Mouse (Mus musculus): ENCODE data around the gene Nat8f1.
"Not testable (repeated sequence)": the region's sequence is repeated elsewhere in the genome, so short reads cannot be mapped to it uniquely, and the experiment has no call there.

The Nat8f1 gene

DNA sequence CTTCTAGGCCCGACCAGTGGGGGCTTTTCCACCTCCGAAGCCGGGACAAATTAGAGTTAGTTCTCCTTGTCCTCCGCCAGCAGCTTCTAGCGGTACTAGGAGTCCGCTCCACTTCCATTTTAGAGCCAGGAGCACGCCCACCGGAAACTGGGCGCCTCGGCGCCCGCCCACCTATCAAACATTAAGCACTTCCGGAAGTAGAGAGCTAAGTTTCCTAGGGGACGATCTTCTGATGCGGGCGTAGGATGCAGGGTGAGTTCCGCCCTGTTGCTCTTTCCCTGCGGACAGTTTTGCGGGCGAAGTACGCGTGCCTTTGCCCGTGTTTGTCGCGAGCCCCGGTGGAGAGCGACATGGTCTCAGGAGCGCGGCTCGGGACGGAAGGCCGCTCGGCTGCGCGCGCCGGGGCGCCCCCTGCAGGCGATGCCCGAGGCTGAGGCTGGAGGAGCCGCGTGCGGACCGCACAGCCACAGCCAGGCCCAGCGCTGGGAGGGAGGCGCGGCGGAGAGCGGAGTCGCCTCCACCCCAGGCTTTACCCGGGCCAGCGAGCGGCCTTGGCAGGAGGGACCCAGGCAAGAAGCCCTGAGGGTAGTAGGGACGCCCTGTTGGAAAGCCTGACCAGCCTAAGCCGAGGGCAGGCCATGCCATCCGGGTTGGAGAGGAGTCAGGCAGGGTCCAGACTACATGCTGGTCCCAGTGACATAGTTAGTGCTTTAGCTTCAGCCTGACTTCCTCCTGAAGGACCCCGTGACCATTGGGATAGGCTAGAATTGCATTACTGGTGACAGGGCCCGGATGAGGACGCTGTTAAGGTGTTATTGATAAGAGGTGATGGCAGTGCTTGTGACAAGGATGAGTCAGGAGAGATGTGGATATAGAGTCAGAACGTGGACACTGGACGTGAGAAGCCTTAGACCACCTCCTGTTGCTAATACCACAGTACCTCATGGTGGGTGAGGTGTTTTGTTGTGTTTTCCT is at the start of gene Nat8f1:
Gene Nat8f1 (minus strand): TSS at position 149 of the 975 bp plus-strand sequence.
- peak; percentile 89 for DNase-seq

DNA sequence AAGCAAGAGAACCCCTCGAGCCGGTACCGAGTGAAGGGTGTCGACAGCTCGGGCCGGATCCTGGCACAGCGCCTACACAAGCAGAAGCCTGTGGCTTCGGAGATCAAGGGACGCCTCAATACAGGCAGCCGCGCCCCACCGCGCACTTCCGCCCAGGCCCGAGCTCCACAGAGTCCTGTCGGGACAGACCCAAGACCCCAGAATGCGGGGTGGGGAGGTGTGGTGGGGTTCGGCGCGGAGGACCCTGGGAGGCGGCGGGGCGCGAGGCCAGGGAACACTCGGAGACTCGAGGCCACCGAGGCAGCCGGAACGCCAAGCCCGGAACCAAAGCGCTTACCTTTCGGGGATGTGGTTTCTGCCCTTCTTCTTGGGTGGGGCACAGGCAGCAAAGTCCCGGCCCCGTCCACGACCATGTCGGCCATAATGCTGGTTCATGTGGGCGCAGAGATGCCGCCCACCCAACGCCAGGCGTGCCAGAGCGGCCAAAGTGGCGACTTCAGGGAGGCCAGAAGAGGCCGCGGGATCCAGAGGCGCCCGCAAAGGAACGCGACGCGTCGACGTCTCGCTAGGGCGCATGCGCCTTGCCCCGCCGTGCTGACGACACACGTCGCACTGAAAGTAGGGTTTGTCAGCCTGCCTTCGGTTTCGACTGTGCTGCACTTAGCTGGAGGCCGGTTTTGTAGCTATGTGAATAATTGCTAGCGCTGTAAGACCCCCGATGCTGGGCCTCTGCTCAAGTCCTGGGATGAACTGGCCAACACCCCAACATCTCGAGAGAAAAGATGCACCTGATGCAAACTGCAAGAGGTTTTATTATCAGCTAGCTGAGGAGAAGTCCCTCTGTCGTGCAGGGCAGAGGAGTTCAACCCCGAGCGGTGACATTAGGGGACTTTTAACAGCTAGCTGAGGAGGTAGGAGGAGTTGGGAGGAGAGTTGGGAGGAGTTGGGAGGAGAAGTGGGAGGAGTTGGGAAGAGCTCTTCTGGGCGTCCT is 45.9 kb upstream of the Nat8f1 start, which contains the start of gene Dusp11:
Gene Dusp11 (minus strand): TSS at position 567 of the 991 bp plus-strand sequence.
- DNase-seq, result peak; percentile 92

DNA sequence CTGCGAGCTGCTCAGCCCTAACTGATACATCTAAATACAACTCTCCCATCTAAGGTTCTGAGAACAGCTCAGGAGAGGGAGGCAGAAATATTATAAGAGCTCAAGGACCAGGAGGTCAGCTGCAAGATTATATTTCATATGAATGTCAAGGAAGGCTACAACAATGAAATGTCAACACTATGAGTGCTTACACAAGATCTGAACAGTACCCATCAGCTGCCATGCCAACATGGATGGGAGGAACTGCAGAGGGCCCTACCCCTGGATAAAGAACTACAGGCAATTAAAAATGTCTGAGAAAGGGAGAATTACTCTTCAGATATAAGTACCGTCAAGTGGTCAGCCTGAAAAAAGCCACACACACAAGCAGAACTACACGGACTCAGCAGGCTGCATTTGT is 42.1 kb upstream of the Nat8f1 start:
- DNase-seq, result no peak

DNA sequence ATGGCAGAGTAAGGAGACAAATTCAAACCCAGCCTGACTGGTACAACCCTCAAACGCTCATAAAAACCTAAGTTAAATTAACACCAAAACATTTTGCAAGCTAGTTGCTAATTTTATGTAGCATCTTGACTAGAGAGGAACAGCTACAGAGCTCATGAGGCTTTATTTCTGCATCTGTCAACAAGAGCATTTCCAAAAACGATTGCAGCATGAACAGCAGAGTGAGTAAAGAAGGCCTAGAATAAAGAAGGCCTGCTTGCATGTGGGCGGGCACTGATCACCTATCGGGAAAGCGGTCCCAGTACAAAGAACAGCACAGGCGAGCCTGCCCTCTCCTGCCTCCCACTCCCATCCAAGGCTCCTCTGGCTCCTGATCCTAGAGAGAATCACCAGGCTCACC is 33.1 kb upstream of the Nat8f1 start:
- no peak for DNase-seq

DNA sequence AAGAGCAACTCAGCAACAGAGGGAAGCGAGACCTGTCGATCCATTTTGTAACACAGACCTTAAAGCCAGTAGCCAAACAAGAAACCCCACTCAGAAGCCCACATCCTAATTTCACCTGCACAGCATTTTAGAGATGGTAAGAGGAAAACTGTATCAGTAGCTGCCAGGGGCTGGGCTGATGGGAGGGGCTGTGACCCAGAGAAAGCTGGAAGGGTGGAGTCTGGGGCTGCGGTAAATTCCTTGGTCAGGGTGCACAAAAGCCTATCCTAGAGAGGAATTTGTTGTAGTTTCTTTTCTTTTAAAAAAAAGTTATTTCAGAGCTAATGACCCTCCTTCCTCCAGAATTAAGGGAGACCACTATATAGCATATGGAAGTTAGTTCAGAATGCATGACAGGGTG is 27.0 kb upstream of the Nat8f1 start:
- DNase-seq, result no peak

DNA sequence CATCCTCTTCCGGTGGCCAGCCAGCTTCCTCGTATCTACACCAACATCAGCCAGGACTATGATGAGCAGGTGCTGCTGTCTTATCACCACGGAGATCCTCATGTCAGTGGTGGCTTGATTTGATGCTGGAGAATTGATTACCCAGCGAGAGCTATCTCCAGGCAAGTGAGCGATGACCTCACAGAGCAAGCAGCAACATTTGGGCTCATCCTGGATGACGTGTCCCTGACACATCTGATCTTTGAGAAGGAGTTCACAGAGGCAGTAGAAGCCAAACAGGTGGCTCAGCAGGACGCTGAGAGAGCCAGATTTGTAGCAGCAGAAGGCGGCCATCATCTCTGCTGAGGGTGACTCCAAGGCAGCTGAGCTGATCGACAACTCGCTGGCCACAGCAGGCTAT is 23.2 kb upstream of the Nat8f1 start:
- no peak for DNase-seq

DNA sequence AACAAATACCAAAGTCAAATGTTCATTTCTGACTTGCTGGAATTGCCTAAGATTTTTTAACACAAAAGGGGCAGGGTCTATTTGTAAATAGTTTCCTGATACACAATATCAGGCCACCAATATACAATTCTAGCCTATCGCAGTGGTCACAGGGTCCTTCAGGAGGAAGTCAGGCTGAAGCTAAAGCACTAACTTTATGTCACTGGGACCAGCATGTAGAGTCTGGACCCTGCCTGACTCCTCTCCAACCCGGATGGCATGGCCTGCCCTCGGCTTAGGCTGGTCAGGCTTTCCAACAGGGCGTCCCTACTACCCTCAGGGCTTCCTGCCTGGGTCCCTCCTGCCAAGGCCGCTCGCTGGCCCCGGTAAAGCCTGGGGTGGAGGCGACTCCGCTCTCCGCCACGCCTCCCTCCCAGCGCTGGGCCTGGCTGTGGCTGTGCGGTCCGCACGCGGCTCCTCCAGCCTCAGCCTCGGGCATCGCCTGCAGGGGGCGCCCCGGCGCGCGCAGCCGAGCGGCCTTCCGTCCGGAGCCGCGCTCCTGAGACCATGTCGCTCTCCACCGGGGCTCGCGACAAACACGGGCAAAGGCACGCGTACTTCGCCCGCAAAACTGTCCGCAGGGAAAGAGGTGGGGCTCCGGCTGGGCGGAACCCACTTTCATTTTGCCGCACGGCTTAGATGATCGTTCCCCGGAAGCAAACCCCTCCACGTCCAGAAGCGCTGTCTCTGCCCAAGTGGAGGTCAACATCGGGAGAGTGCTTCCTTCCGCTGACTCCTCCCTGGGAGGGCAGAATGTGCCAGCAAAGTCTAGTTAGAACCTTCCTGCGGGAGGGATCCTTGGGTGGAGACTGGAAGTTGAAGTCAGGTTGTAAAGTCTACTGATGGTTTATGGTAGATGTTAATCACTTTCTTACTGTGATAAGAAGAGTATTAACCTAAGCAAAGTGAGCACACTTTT is 21.3 kb upstream of the Nat8f1 start:
- DNase-seq, result peak; percentile 82

DNA sequence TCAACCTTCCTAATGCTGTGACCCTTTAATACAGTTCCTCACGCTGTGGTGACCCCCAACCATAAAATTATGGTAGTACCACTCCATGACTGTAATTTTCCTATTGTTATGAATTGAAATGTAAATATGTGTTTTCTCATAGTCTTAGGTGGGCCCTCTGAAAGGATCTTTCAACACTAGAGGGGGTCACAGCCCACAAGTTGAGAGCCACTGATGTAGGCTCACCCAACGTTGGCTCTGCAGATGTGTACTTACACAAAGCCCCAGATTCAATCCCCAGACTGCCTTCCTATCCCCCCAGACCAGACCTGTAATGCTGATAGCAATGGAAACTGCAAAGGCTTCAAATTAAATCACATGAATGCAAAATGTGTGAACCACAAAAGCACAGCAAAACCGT is 20.2 kb upstream of the Nat8f1 start:
- no peak for DNase-seq

DNA sequence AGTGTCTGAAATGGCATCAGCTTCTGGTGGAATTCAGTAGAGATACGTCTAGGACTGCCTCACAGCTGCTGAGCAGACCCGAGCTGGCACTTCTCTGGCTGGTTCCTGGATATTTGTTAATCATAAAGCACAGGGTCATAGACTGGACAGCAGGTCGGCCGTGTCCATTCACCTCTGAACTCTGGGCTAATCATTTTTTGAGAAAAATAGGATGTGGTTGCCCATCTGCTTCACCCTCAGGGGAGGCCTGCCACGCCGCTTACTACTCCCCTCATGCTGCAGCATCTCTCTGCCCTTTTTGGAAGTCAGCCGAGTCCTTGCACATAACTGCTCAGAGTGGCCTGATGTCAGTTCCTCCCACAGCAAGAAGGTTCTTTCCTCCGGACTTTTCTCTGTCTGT is 18.6 kb upstream of the Nat8f1 start:
- DNase-seq, result no peak

DNA sequence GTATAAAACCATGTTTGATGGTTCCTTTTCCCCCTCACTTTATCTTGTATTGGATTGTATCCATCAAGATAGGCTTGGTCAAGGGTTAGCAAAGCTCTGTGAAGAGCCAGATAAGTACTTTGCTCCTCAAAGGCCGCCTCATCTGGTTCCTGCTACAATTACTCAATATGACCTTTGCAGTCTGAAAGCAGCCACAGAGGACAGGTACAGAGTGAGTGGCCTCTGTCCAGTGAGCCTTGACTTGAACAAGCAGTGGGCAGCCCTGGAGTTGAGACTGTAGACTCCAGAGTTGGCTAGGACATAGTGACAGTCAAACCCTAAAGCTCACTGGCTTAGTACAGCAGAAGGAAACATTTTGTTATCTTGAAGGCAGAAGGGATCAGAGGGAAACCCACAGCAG is 13.8 kb upstream of the Nat8f1 start:
- no peak for DNase-seq

DNA sequence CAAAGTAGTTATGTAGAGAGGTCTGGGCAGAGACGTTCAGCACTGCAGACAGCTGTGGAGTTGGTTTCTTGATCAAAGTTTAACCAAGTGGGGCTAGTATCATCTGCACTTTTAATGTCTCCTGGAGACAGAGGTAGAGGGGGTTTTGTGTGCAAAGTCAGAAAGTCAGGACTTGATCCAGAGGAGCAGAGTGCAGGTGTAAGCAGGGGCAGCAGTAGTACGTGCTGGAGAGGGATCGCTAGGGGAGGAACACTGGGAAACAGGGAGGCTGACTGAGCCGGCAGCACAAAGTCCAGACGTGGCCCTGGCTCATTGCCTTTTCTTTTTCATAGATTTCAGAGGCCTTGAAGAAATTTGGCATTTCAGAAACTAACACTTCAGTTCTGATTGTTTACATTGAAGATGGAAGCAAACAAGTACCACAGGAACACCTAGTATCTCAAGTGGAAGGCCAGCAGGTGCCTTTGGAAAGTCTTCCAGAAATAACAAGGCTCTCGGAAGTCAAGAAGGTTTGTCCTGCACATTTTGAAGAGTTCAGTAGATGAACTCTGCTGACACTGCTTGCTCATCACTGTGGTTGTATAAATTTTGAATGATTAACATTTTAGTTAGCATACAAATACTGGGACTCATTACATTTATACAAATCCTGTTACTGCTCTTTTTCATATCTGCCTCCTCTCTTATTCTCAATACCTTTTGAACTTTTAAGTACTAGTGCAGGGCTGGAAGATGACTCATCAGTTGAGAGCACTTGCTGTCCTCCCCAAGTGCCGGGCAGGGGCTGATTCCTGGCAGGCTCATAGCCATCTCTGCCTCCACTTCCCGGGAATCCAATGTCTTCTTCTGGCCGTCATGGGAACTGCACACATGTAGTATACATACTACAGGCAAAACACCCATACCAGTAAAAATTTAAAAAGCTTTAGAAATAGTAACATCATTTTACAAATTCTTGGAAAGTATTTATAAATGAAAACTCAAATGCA is 12.3 kb upstream of the Nat8f1 start:
- DNase-seq, result no peak

DNA sequence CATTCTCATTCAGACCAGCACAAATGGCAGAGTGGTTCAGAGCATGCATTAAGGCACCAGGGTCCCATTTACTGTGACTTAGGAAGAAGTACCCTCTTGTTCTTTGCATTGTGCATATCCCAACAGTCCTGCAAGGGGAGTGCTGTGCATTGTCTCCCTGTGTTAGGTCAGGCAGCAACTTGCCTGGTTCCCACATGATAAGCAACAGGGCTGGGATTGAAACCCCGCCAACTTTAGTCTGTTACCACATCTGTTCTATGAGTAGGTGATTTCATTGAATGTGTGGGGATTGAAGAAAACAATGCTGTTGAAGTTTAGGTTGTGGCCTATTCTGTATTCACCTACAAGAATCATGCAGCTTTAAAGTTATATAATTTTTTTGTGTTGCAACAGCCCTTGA is 11.2 kb upstream of the Nat8f1 start:
- no peak for DNase-seq

DNA sequence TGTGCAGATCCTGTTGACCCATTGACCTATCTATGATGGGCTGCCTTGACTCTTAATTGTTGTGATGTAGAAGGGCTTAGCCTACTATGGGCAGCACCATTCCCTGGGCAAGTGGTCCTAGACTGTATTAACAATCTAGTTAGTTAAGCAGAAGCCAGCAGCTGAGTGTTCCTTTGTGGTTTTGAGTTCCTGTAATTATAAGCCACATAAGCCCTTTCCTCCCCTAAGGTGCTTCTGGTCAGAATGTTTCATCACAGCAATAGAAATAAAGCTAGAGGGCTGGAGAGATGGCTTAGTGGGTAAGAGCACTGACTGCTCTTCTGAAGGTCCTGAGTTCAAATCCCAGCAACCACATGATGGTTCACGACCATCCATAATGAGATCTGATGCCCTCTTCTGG is 8.2 kb upstream of the Nat8f1 start:
- DNase-seq, result no peak

DNA sequence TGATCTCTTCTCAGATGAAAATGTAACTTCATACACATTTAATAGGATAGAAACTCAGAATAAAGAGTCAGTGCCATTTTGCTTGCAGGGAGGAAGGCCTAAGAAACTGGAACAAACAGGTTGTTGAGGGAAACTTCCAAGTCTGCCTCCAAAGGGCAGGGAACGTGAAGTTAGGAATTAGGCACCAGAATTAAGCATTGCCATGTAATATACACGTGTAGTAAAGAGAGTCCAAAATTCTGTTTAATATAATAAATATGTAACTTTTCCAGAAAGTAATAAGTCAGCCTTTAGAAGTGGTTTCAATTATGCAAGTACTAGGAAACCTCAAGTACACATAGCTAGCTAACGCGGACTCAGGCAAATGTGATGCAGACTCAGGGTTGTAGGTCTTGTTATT is 3.9 kb upstream of the Nat8f1 start:
- no peak for DNase-seq

DNA sequence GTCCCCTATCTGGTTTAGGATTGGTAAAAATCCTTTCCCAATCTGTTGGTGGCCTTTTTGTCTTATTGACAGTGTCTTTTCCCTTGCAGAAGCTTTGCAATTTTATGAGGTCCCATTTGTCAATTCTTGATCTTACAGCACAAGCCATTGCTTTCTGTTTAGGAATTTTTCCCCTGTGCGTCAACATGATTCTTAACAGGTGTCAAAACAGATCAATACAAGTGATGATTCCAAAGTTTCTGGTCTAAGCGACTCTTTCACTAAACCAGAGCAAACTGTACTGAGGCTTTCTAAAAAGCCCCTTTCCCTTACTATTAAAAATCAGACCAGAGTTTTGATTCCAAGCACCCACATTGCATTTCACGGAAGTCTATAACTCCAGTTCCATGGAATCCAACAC is 2.9 kb upstream of the Nat8f1 start:
- DNase-seq, result not testable (repeated sequence)

DNA sequence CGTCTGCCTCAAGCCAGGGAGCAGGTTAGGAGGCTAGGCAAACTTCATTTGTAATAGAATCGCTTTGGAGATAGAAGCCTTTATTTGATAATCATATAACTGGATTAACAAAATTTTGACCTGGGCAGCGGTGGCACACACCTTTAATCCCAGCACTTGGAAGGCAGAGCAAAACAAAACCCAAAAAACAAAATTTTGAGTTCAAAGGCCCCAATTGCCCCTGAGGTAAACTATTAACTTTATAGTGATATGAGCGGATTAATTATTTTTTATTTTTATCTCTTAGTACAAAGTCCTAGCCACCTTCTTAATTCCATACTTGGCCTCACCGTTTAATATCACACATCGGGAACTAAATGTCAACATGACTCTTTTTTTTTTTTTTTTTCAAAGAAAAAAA is 1.1 kb upstream of the Nat8f1 start:
- no peak for DNase-seq

DNA sequence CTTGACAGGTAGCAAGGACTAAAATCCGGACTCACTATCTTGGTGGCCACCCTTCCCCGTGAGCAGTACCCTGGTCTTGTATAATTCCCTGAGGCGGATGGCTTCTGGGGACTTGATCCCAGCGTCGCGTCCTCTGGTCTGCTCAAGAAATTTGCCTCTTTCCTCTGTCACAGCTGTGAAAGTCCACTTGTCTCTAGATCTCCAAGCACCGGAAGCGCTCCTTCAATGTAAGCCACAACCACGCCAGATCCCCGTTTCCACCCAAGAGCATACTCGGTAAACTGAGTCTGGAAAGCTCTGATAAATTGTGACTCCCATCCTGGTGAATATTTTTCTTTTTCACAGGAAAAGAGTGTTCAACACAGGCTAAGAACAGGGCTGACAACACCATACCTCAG is 347 bp downstream of the Nat8f1 start:
- DNase-seq, result peak; percentile 34

DNA sequence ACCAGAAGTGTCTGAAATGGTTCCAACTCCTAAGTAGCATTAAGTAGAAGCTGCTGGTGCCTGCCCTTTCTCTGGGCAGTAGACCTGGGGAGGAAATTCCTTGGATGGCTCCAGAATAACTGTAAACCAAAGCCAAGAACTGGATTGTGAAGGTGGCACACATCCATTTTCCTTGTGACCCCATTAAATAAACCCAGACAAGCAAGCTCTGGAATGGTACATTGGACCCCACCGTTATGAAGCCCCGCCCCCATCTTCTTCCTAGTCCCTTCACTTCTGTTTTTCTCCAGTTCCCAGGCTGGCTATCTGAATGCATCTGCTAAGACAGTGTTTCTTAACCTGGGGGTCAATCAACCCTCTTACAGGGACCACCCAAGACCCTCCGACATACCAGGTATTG is 3.9 kb downstream of the Nat8f1 start, which contains the start of gene Tprkb:
Gene Tprkb (plus strand): TSS at position 279 of the 400 bp plus-strand sequence.
- DNase-seq, result no peak

DNA sequence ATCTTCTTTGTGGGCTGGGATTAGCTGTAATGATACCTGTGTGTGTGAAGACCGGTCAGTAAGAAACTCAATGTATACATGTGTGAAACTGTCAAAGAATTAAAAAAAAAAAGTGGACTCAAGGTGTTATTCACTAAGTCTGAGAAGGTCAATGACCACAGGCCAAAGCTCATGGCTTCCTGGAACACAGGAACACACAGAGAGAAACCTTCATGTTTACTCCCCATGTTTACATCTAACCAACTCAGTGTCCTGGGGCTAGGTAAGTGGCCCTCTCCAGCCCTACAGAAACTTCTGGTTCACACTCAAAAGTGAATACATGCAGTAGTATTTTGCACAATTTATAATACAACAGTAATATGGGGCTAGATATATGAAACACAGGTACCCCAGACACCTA is 5.8 kb downstream of the Nat8f1 start:
- no peak for DNase-seq

DNA sequence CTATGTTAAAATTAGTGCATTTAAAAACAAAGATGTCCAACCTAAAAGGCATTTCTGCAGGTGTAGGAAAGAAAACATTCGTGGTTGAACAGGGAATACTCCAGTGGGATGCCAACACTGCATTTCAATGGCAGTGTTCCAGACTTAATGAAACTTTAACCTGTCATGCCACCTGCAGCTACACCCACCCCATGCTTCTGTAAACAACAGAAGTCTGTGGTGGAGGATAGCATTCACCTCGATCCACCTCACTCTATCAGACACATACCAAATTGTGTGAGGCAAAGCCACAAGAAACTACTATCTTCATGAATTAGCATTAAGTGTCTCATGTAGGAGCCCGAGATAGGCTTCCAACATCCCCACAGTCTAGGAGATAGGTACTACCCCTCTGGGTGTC is 7.1 kb downstream of the Nat8f1 start:
- DNase-seq, result no peak

DNA sequence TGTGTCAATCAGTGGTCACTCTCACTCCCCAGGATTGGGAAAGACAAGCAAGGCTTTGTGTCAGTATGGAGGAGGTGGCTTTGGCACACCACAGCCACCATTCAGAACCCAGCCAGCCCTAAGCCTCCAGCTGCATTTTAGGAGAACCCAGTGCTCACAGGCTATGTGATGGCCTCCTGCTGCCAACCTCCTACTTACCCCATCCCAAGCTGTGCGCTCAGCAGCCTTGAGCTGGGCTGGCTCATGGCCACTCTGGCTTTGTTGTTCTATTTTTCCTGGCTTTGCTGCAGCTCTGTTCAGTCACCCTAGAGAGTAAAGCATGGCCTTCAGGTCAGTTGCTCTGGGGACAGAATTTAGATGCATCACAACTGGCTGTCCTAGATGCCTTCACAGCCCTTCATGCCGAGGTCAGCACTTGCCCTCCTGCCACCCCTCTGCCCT is 8.6 kb downstream of the Nat8f1 start:
- DNase-seq, result peak; percentile 47

All from cerebellum, adult 9-10 months (tissue).